Mouse (Mus musculus) lung, postnatal 0 days (tissue): ENCODE data around the gene Fbxl12. TPM values are rescaled to one million over a fixed set of nuclear protein-coding genes. Genes with fewer than 3 reads are reported as not detected.
"Not testable (repeated sequence)": the region's sequence is repeated elsewhere in the genome, so short reads cannot be mapped to it uniquely, and the experiment has no call there.

Experiments used
- ATAC-seq: fragments of 200-750 bp; cut with Nextera tagmentation; 2 replicates; pipeline ENCODE4 v1.8.0; 2017; ENCODE audit warnings: moderate library complexity
- DNase-seq: peaks from one replicate; pipeline ENCODE4 v3.0.0-alpha.2; 2016; ENCODE audit warnings: low spot score
- H3K27ac ChIP-seq: fragments of 300-500 bp; sonication (generic); 2 replicates; pipeline ENCODE4 v1.5.1; 2014; ENCODE audit warnings: antibody characterized with exemption, mild to moderate bottlenecking, low read length, mixed read lengths
- H3K27me3 ChIP-seq: fragments of 300-500 bp; sonication (generic); replicated peaks from 2 replicates; pipeline ENCODE4 v1.6.1; 2014; ENCODE audit warnings: low read length, mixed read lengths; ENCODE audit not compliant: insufficient read depth
- H3K36me3 ChIP-seq: fragments of 300-500 bp; sonication (generic); 2 replicates; pipeline ENCODE4 v1.6.1; 2014; ENCODE audit warnings: low read length, mixed read lengths; ENCODE audit not compliant: insufficient read depth
- H3K4me1 ChIP-seq: fragments of 300-500 bp; sonication (generic); 2 replicates; pipeline ENCODE4 v1.6.1; 2014; ENCODE audit warnings: antibody characterized with exemption, low read depth, low read length, mixed read lengths; ENCODE audit not compliant: insufficient read depth
- H3K4me2 ChIP-seq: fragments of 300-500 bp; sonication (generic); replicated peaks from 2 replicates; pipeline ENCODE4 v1.6.1; 2014; ENCODE audit warnings: low read depth, mild to moderate bottlenecking, low read length, moderate library complexity, mixed read lengths
- H3K4me3 ChIP-seq: fragments of 300-500 bp; sonication (generic); 2 replicates; pipeline ENCODE4 v1.5.1; 2014; ENCODE audit warnings: low read depth, low read length
- H3K9ac ChIP-seq: fragments of 300-500 bp; sonication (generic); replicated peaks from 2 replicates; pipeline ENCODE4 v1.6.1; 2014; ENCODE audit warnings: low read depth, mild to moderate bottlenecking
- H3K9me3 ChIP-seq: fragments of 300-500 bp; sonication (generic); 2 replicates; pipeline ENCODE4 v1.6.1; 2016; ENCODE audit warnings: low read length, mixed read lengths
- CTCF ChIP-seq: IDR thresholded peaks from 2 replicates; pipeline ENCODE4 v1.5.1; 2016; ENCODE audit warnings: antibody characterized with exemption, mild to moderate bottlenecking
- EP300 ChIP-seq: IDR thresholded peaks from 2 replicates; pipeline ENCODE4 v1.6.1; 2016; ENCODE audit warnings: antibody characterized with exemption, mild to moderate bottlenecking, control low read depth
- WGBS: fragments of 180-500 bp; shearing (Covaris S2); extraction: QIAGEN DNeasy Blood & Tissue Kit; methylation state at CpG from one replicate; pipeline ENCODE4 v1.1.7; 2014; 5-methylcytosine and 5-hydroxymethylcytosine counted together
- polyA plus RNA-seq: library from polyadenylated mRNA; unstranded; fragments of >200 nt; fragmentation: Nextera tagmentation; extraction: Ambion mirVana; gene quantifications from 2 replicates; pipeline ENCODE4 v1.2.1, GENCODE M21; 2015

Gene Fbxl12
- polyA plus RNA-seq, 1 experiment from 2014 or later = 19.2 TPM

- H3K4me1 ChIP-seq = peaks cover 7% of the 10 kb centered on the region
- H3K4me2 ChIP-seq = no peak overlapping the region
- H3K27ac ChIP-seq = no peak overlapping the region
- 84% methylated on average over 2 of the region's 2 CpGs for WGBS
- peaks cover 13% of the 10 kb centered on the region; the same call in 1 of the 2 replicates for H3K36me3 ChIP-seq
- no peak overlapping the region for H3K4me3 ChIP-seq
- H3K9ac ChIP-seq = no peak overlapping the region
- DNase-seq = no peak
- TF ChIP-seq EP300 (no peak), CTCF (no peak)
- ATAC-seq = no peak
- no peaks in the 10 kb centered on the region for H3K27me3 ChIP-seq
- no peaks in the 10 kb centered on the region for H3K9me3 ChIP-seq
Observed at GRCm38 (mm10) chr9:20636790-20637189, 7.8 kb downstream of the Fbxl12 start.

- TF ChIP-seq CTCF (no peak), EP300 (no peak)
- H3K9me3 ChIP-seq = no peaks in the 10 kb centered on the region
- 71% methylated on average over 3 of the region's 3 CpGs for WGBS
- H3K9ac ChIP-seq = no peak overlapping the region
- no peak overlapping the region for H3K27ac ChIP-seq
- no peak for DNase-seq
- H3K36me3 ChIP-seq = peaks cover 13% of the 10 kb centered on the region; the same call in 1 of the 2 replicates
- H3K4me2 ChIP-seq = no peak overlapping the region
- peaks cover 3% of the 10 kb centered on the region; the same call in 1 of the 2 replicates for H3K4me1 ChIP-seq
- H3K4me3 ChIP-seq = no peak overlapping the region
- ATAC-seq = no peak; the same call in 1 of the 2 replicates
- H3K27me3 ChIP-seq = no peaks in the 10 kb centered on the region
Observed at GRCm38 (mm10) chr9:20636256-20636655, 8.3 kb downstream of the Fbxl12 start.

GRCm38 (mm10) chr9:20635676-20636075 is 8.9 kb downstream of the Fbxl12 start:
- H3K27me3 ChIP-seq, H3K4me3 ChIP-seq, ATAC-seq, H3K9me3 ChIP-seq, H3K9ac ChIP-seq, H3K27ac ChIP-seq, H3K4me1 ChIP-seq, H3K4me2 ChIP-seq, DNase-seq: not testable (repeated sequence)
- H3K36me3 ChIP-seq = peaks cover 13% of the 10 kb centered on the region; the same call in 1 of the 2 replicates
- WGBS = 94% methylated on average over 8 of the region's 8 CpGs

- no peak overlapping the region for H3K4me2 ChIP-seq
- H3K36me3 ChIP-seq = no peaks in the 10 kb centered on the region
- no peak overlapping the region for H3K27ac ChIP-seq
- DNase-seq = no peak
- H3K4me3 ChIP-seq = no peak overlapping the region
- no peaks in the 10 kb centered on the region for H3K9me3 ChIP-seq
- no peak for ATAC-seq
- no peaks in the 10 kb centered on the region for H3K27me3 ChIP-seq
- no peaks in the 10 kb centered on the region for H3K4me1 ChIP-seq
- WGBS = 82% methylated on average over 2 of the region's 2 CpGs
- no peak overlapping the region for H3K9ac ChIP-seq
- no peak for TF ChIP-seq EP300
Observed at GRCm38 (mm10) chr9:20631332-20631731, 13.2 kb downstream of the Fbxl12 start.

GRCm38 (mm10) chr9:20616685-20617084 is 27.9 kb downstream of the Fbxl12 start:
- no peaks in the 10 kb centered on the region for H3K27me3 ChIP-seq
- H3K9me3 ChIP-seq = no peaks in the 10 kb centered on the region
- no peaks in the 10 kb centered on the region for H3K4me1 ChIP-seq
- H3K4me3 ChIP-seq = no peak overlapping the region
- no peaks in the 10 kb centered on the region for H3K36me3 ChIP-seq
- H3K9ac ChIP-seq = no peak overlapping the region
- H3K27ac ChIP-seq = no peak overlapping the region
- 67% methylated on average over 2 of the region's 2 CpGs for WGBS
- no peak overlapping the region for H3K4me2 ChIP-seq
- ATAC-seq = peak; percentile 86
- TF ChIP-seq CTCF = no peak
- TF ChIP-seq EP300 = peak; percentile 87
- peak; percentile 73 for DNase-seq

GRCm38 (mm10) chr9:20611976-20612375 is 32.6 kb downstream of the Fbxl12 start:
- Histone ChIP-seq H3K4me1 (no peaks in the 10 kb centered on the region), H3K4me2 (no peak overlapping the region), H3K27ac (no peak overlapping the region), H3K9me3 (no peaks in the 10 kb centered on the region; the same call in 1 of the 2 replicates), H3K36me3 (no peaks in the 10 kb centered on the region), H3K9ac (no peak overlapping the region), H3K27me3 (no peaks in the 10 kb centered on the region), H3K4me3 (no peak overlapping the region)
- DNase-seq = no peak
- no peak for ATAC-seq
- no peak for TF ChIP-seq EP300
- WGBS = 74% methylated on average over 5 of the region's 5 CpGs
